Mouse (Mus musculus) liver, embryonic 12.5 days (tissue): Measurements from ENCODE around the gene Ndufv2. TPM values are rescaled to one million over a fixed set of nuclear protein-coding genes. Genes with fewer than 3 reads are reported as not detected.

ENCODE experiments used
- ATAC-seq: fragments of 200-750 bp; cut with Nextera tagmentation; 2 replicates; pipeline ENCODE4 v1.8.0; 2017; ENCODE audit warnings: moderate number of reproducible peaks, mild to moderate bottlenecking, moderate library complexity
- H3K27ac ChIP-seq: fragments of 300-500 bp; sonication (generic); 2 replicates; pipeline ENCODE4 v1.5.1; 2016; ENCODE audit warnings: mild to moderate bottlenecking
- H3K27me3 ChIP-seq: fragments of 300-500 bp; sonication (generic); replicated peaks from 2 replicates; pipeline ENCODE4 v1.6.1; 2016; ENCODE audit warnings: mild to moderate bottlenecking, moderate library complexity
- H3K36me3 ChIP-seq: fragments of 300-500 bp; sonication (generic); 2 replicates; pipeline ENCODE4 v1.6.1; 2016; ENCODE audit warnings: mild to moderate bottlenecking, moderate library complexity
- H3K4me1 ChIP-seq: fragments of 300-500 bp; sonication (generic); 2 replicates; pipeline ENCODE4 v1.6.1; 2016
- H3K4me2 ChIP-seq: fragments of 300-500 bp; sonication (generic); 2 replicates; pipeline ENCODE4 v1.6.1; 2016; ENCODE audit warnings: mild to moderate bottlenecking, moderate library complexity
- H3K4me3 ChIP-seq: fragments of 300-500 bp; sonication (generic); 2 replicates; pipeline ENCODE4 v1.5.1; 2016; ENCODE audit warnings: mild to moderate bottlenecking, moderate library complexity
- H3K9ac ChIP-seq: fragments of 300-500 bp; sonication (generic); 2 replicates; pipeline ENCODE4 v1.6.1; 2016; ENCODE audit warnings: mild to moderate bottlenecking, moderate library complexity
- H3K9me3 ChIP-seq: fragments of 300-500 bp; sonication (generic); replicated peaks from 2 replicates; pipeline ENCODE4 v1.6.1; 2016; ENCODE audit warnings: mild to moderate bottlenecking, moderate library complexity
- WGBS: fragments of 180-500 bp; shearing (Covaris S2); methylation state at CpG from one replicate; pipeline ENCODE4 v1.1.7; 2016; ENCODE audit not compliant: insufficient replicate concordance; 5-methylcytosine and 5-hydroxymethylcytosine counted together
- polyA plus RNA-seq: library from polyadenylated mRNA; unstranded; fragments of >200 nt; fragmentation: Nextera tagmentation; extraction: Ambion mirVana; gene quantifications from 2 replicates; pipeline ENCODE4 v1.2.1, GENCODE M21; 2016

Gene Ndufv2
- polyA plus RNA-seq, 1 experiment from 2014 or later: 239 TPM

DNA sequence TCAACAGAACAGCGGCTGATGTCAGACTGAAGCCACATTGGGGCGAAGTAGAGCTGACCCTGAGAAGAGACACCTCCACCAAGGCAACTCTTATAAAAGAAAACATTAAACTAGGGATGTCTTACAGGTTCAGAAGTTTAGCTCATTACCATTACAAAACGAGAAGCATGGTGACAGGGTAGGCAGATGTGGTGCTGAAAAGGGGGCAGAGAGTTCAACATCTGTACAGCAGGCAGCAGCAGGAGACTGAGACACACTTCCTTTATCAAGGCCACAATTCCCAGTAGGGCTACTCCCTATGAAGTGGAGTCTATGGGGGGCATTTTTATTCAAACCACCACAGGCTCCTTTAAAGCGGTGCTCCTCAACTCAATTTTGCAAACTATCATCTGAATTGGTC is 6.8 kb upstream of the Ndufv2 start:
- H3K9ac ChIP-seq: no peak overlapping the region

DNA sequence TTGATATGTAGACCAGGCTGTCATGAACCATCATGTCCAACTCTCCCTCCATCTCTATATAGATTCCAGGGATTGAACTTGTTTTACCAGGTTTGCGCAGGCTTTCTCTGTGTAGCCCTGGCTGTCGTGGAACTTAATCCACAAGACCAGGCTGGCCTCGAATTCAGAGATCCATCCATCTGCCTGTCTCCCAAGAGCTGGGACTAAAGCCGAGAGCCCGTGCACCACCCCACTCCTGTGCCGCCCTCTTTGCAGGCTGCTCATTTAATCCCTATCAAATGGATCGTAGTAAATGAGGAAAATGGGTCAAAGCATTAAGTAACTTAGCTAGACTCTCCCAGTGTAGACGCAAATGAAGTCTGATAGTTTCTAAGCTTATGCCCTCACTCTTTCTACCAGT is 6.1 kb upstream of the Ndufv2 start:
- Histone ChIP-seq H3K4me1 (peaks cover 39% of the 10 kb centered on the region), H3K4me3 (no peak overlapping the region), H3K9ac (no peak overlapping the region), H3K36me3 (no peaks in the 10 kb centered on the region), H3K27ac (no peak overlapping the region), H3K4me2 (no peak overlapping the region), H3K27me3 (no peaks in the 10 kb centered on the region), H3K9me3 (no peaks in the 10 kb centered on the region)
- WGBS: 63% methylated on average over 8 of the region's 8 CpGs
- no peak for ATAC-seq

More for the DNA sequence above, 6.8 kb upstream of the Ndufv2 start:
- Histone ChIP-seq H3K9me3 (no peaks in the 10 kb centered on the region), H3K27ac (no peak overlapping the region), H3K4me3 (no peak overlapping the region), H3K4me2 (no peak overlapping the region), H3K4me1 (peaks cover 44% of the 10 kb centered on the region), H3K27me3 (no peaks in the 10 kb centered on the region), H3K36me3 (no peaks in the 10 kb centered on the region)
- no peak for ATAC-seq
- WGBS: 68% methylated on average over 4 of the region's 4 CpGs

DNA sequence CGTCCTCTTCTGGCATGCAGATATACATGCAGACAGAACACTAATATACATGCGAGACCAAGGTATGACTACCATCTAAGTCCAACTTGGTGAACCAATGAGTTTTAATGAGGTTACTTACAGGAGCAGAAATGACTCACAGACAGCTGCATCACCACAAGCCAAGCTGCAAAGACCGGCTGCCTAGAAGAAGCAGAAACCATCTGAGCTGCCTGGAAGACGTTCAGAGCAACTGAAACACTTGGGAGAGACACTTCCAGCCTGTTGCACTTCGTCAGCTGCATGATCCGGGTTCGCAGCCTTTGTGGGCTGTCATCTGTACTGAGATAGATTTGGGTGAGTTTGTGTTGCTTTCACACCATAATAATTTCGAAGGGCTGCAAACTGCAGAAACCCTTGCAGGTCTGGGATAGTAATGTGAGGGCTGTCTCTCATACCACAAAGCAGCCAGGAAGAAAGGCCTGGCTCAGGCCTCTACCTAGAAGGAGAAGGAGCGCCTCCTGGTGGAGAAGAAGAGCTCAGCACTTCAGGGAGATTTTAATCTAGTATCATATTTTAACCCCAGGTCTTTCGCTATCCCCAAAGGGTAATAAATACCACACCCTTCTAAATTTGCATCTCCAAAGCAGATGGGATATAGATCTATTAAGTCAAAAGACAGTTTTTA is 5.4 kb upstream of the Ndufv2 start:
- peaks cover 38% of the 10 kb centered on the region for H3K4me1 ChIP-seq
- no peak overlapping the region for H3K4me2 ChIP-seq
- H3K4me3 ChIP-seq: no peak overlapping the region
- no peaks in the 10 kb centered on the region for H3K36me3 ChIP-seq
- no peaks in the 10 kb centered on the region for H3K9me3 ChIP-seq
- H3K9ac ChIP-seq: no peak overlapping the region
- WGBS: 41% methylated on average over 10 of the region's 10 CpGs
- no peak overlapping the region for H3K27ac ChIP-seq
- ATAC-seq: no peak
- no peaks in the 10 kb centered on the region for H3K27me3 ChIP-seq

DNA sequence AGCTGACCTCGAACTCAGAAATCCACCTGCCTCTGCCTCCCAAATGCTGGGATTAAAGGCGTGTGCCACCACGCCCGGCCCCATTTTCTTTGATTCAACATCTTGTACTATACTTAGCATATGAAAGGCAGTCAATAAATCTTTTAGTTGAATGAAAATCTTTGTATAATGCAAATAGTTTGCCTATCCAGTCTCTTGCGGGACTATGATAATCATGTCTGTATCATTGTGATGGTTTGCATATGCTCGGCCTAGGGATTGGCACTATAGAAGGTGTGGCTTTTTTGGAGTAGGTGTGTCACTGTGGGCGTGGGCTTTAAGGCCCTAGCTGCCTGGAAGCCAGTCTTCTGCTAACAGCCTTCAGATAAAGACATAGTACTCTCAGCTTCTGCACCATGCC is 2.7 kb upstream of the Ndufv2 start:
- H3K9me3 ChIP-seq: no peaks in the 10 kb centered on the region
- no peak for ATAC-seq
- WGBS: 73% methylated on average over 7 of the region's 7 CpGs

DNA sequence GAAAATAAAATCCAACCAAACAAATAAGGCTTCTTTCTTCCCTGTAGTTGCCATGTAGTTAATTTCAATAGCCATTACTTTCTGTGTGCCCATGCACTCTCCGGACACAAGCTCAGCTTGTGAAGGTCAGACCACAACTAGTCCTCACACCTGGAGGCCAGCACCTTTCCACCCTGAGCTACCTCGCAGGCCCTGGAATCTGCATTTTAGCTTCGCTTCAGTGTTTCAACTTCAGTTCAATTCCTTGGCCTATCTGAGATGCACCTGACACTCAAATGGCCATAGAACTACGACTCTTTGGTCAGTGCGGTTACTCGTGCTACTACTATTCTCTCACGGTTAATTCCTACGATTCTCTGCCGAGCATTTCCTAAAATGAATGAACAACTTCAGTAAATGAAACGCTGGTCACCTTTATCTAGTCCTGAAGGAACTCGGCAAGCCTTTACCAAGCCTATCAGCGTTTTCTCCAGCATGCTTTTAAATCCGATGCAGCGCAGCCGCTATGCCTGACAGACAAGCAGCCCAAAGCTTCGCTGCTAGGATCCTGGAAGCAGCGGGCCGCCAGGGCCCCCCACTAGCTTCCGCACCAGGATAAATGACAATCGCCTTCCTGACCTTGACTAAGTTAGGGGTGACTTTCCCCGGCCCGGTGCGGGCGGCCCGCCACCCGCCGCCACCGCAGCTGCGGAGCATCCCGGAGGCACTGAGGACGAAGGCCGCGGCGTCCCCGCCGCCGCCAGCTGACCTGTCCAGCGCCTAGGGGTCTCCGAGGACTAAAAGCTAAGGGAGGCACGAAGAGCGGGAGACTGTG is 586 bp downstream of the Ndufv2 start:
- peak overlapping the region; percentile 87 for H3K4me3 ChIP-seq
- H3K27ac ChIP-seq: peak overlapping the region; percentile 92
- no peaks in the 10 kb centered on the region for H3K27me3 ChIP-seq
- H3K4me2 ChIP-seq: peak overlapping the region; percentile 90
- peak overlapping the region; percentile 94 for H3K9ac ChIP-seq
- H3K36me3 ChIP-seq: peaks cover 8% of the 10 kb centered on the region; the same call in 1 of the 2 replicates
- ATAC-seq: peak; percentile 49; the same call in 1 of the 2 replicates
- no peaks in the 10 kb centered on the region for H3K9me3 ChIP-seq
- H3K4me1 ChIP-seq: peaks cover 34% of the 10 kb centered on the region
- WGBS: under 1% methylated on average over 41 of the region's 41 CpGs

More for the DNA sequence above, 2.7 kb upstream of the Ndufv2 start:
- no peaks in the 10 kb centered on the region for H3K27me3 ChIP-seq
- H3K9ac ChIP-seq: no peak overlapping the region
- no peaks in the 10 kb centered on the region for H3K36me3 ChIP-seq
- peaks cover 35% of the 10 kb centered on the region for H3K4me1 ChIP-seq
- H3K4me3 ChIP-seq: no peak overlapping the region
- no peak overlapping the region for H3K4me2 ChIP-seq
- H3K27ac ChIP-seq: no peak overlapping the region

DNA sequence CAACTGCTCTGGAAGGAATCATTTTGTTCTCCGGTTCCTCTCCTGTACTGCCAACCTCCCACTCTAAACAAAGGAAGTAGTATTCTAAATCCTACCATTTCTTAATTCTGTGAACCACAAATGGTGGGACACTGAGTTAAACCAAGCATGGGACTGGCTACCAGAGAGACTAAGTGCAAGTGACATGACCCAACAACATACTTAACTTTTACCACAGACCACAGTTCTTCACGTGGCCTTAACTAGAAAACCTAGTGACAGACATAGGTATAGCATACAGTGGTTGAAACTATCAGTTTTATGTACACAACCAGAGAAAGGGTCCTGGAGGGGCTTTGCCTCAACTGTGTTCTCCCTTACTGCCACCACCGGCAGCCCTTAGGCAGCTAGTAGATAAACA is 8.7 kb downstream of the Ndufv2 start:
- Histone ChIP-seq H3K36me3 (peaks cover 55% of the 10 kb centered on the region), H3K9me3 (no peaks in the 10 kb centered on the region), H3K4me3 (no peak overlapping the region), H3K4me2 (no peak overlapping the region), H3K4me1 (no peaks in the 10 kb centered on the region), H3K27ac (no peak overlapping the region), H3K27me3 (no peaks in the 10 kb centered on the region), H3K9ac (no peak overlapping the region)
- no peak for ATAC-seq
- WGBS: 72% methylated on average over 3 of the region's 3 CpGs

DNA sequence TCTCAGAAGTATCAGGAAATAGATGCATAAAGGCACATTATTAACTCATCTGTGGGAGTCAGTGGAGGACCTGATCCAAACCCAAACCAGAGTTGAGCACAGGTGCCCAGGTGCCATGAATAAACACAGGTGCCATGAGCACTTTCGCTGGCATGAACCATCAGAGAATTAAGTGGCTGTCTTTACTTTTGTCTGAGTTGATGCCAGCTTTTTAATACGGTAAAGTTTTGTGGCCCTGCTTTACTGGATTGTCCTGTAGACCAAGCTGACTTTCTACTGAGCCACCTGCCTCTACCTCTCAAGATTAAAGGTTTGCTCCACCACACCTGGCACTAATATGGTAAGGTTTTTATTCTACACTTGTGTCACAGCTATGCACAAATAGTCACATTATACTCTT is 9.3 kb downstream of the Ndufv2 start:
- ATAC-seq: no peak
- Histone ChIP-seq H3K9ac (no peak overlapping the region), H3K4me3 (no peak overlapping the region), H3K4me2 (no peak overlapping the region), H3K9me3 (no peaks in the 10 kb centered on the region), H3K27ac (no peak overlapping the region), H3K27me3 (no peaks in the 10 kb centered on the region), H3K36me3 (peaks cover 60% of the 10 kb centered on the region), H3K4me1 (no peaks in the 10 kb centered on the region)
- 80% methylated on average over 2 of the region's 2 CpGs for WGBS

DNA sequence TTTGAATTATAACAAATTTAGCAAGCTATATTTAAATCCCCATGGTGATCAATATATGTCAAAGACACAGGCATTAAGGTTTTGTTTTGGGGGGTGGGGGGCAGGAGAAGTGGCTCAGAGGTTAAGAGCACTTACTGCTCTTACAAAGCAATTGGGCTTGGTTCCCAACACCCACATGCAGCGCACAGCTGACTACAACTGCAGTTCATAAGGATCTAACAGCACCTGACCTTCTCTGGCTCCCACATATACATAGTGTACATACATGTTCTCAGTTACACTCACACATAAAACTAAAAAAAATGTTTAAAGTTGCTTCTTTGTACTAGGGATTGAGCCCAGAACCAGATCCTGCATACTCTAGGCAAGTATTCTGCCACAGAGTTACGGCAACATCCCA is 10.0 kb downstream of the Ndufv2 start:
- 83% methylated on average over 2 of the region's 2 CpGs for WGBS
- no peak overlapping the region for H3K27ac ChIP-seq
- H3K4me1 ChIP-seq: no peaks in the 10 kb centered on the region
- ATAC-seq: no peak
- no peak overlapping the region for H3K4me3 ChIP-seq
- H3K4me2 ChIP-seq: no peak overlapping the region
- no peaks in the 10 kb centered on the region for H3K27me3 ChIP-seq
- H3K9ac ChIP-seq: no peak overlapping the region
- no peaks in the 10 kb centered on the region for H3K9me3 ChIP-seq
- H3K36me3 ChIP-seq: peaks cover 63% of the 10 kb centered on the region

DNA sequence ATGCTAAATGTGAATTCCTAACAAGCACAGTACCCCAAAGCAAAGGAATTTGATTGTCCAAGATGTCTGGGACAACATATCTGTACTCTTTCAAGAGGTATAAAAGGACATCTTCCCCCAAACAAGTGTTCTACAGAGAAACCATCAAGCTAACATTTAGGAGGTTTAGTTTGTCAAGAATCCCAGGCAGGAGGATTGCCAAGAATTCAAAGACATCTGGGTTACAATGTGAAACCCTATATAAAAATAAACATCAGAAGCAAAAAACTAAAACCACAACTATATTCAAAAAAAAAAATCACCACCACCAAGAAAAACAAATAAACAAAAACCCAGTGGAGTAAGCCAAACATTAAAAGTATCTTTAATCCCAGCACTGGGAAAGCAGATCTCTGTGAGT is 11.1 kb downstream of the Ndufv2 start:
- no peak overlapping the region for H3K27ac ChIP-seq
- no peaks in the 10 kb centered on the region for H3K27me3 ChIP-seq
- ATAC-seq: no peak
- H3K4me2 ChIP-seq: no peak overlapping the region
- no peaks in the 10 kb centered on the region for H3K4me1 ChIP-seq
- H3K36me3 ChIP-seq: peaks cover 75% of the 10 kb centered on the region
- H3K9ac ChIP-seq: no peak overlapping the region
- H3K4me3 ChIP-seq: no peak overlapping the region
- no peaks in the 10 kb centered on the region for H3K9me3 ChIP-seq

DNA sequence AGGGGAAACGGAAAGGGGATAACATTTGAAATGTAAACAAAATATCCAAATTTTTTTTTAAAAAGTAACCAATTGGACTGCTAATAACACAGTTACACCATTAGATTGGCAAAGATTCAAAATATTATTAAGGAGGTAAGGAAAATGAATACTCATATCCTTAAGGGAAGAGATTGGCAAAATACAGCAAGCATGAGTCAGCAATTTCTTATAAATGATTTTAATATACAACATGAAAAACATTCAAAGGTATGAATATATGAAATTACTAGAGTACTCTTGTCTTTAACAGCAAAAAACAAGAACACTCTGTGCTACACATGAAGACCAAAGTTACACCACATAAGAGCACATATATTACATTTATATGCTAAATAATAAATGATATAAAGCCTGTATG is 16.3 kb downstream of the Ndufv2 start:
- H3K4me2 ChIP-seq: no peak overlapping the region
- ATAC-seq: no peak
- H3K27me3 ChIP-seq: no peaks in the 10 kb centered on the region
- H3K36me3 ChIP-seq: peaks cover 74% of the 10 kb centered on the region
- no peak overlapping the region for H3K27ac ChIP-seq
- no peaks in the 10 kb centered on the region for H3K4me1 ChIP-seq
- H3K9ac ChIP-seq: no peak overlapping the region
- no peak overlapping the region for H3K4me3 ChIP-seq
- H3K9me3 ChIP-seq: no peaks in the 10 kb centered on the region
- WGBS: 76% methylated on average over 1 of the region's 1 CpGs

DNA sequence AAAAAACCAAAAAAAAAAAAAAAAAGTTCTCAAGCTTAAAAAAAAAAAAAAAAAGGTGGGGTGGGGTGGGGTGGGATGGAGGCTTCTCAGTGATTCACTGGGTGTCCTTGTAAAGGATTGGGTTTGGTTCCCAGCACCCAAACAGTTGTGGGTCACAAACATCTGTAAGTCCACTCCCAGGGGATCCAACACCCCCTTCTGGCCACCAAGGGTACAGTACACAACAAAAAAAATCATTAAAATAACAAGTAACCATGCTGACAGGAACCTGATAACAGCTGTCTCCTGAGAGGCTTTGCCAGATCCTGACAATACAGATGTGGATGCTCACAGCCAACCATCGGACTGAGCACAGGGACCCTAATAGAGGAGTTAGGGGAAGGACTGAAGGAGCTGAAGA is 16.9 kb downstream of the Ndufv2 start:
- Histone ChIP-seq H3K4me2 (no peak overlapping the region), H3K27me3 (no peaks in the 10 kb centered on the region), H3K27ac (no peak overlapping the region), H3K9me3 (no peaks in the 10 kb centered on the region), H3K9ac (no peak overlapping the region), H3K4me3 (no peak overlapping the region), H3K4me1 (no peaks in the 10 kb centered on the region), H3K36me3 (peaks cover 77% of the 10 kb centered on the region)
- ATAC-seq: no peak
- 59% methylated on average over 1 of the region's 1 CpGs for WGBS

DNA sequence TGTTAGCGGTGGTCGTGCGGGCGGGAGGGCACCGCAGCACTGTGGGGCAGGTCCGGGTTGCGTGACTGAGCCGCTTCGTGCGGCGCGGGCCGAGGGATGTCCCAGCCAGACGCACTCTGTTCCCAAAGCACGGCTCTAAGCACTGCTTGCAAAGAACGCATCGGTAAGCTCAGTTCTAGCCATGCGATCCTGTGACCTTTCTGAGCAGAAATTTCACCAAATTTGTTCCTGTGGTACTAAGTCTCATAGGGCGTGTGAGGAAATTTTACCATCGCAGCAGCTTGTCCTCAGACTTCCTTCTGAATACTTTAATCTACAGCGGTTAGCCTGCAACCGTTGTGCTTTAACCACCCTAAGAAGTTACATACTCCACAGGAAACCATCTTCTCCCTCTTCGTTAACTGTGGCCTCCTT is 23.9 kb downstream of the Ndufv2 start:
- peak overlapping the region; percentile 99 for H3K4me2 ChIP-seq
- peak overlapping the region; percentile 94 for H3K4me3 ChIP-seq
- no peaks in the 10 kb centered on the region for H3K9me3 ChIP-seq
- H3K27me3 ChIP-seq: no peaks in the 10 kb centered on the region
- H3K4me1 ChIP-seq: peaks cover 25% of the 10 kb centered on the region
- H3K36me3 ChIP-seq: peaks cover 34% of the 10 kb centered on the region
- H3K9ac ChIP-seq: peak overlapping the region; percentile 85
- peak; percentile 54 for ATAC-seq
- under 1% methylated on average over 23 of the region's 23 CpGs for WGBS
- H3K27ac ChIP-seq: peak overlapping the region; percentile 97
